Mouse (Mus musculus) splenic B cell, adult 2 months (primary cell): Measurements from ENCODE around the gene Nckap5.

ENCODE experiments used
- DNase-seq: peaks from one replicate; pipeline ENCODE4 v3.0.0-alpha.2; 2011; ENCODE audit warnings: low read depth, low spot score
- H3K27me3 ChIP-seq: 2 replicates; pipeline ENCODE4 v1.6.1; 2012; ENCODE audit warnings: mild to moderate bottlenecking, low read length, moderate library complexity, mixed read lengths; ENCODE audit not compliant: control insufficient read depth, poor library complexity, insufficient read depth, severe bottlenecking
- H3K36me3 ChIP-seq: 2 replicates; pipeline ENCODE4 v1.6.1; 2012; ENCODE audit warnings: mild to moderate bottlenecking, low read length, moderate library complexity, mixed read lengths; ENCODE audit not compliant: control insufficient read depth, poor library complexity, insufficient read depth, severe bottlenecking

The Nckap5 gene

DNA sequence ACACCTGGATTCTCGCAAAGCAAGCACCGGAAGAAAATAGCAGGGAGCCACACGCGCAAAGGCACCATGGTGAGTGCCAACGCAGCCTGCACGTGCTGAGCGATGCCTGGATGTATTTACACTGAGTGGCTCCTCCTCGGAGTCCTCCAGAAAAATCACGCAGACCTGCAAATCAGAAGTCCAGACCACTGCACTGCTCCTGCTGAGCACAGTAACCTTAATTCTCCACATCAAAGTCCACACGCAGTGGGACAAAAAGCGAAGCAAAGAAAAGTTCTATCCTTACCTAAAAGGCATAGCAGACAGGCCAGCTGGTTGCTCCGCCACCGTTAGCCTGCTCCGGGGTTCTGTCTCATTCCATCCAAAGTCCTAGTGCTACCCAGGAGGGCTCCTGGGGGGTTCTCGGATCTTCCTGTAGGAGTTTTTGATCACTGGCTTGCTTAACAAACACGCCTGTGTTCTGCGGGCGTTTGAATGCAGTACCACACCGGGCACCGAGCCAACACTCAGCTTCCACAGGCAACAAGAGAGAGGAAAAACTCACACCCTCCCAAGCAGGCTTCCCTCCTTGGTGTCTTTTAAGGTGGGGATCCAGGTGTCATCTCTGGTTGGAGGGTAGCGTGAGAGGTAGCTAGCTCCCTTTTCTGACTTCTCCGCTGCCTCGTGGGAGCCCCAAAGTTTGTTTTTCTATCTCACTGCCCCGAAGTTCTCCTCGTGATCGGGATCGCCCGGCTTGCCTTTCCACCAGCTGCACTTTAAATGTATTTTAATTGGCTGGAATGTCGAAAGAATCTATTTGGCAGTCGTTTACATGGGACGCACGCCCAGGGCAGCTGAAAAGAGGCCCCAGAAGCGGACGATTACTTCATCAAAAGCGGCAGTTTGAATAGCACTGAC is at the start of gene Nckap5:
Gene Nckap5 (minus strand): TSS at position 769 of the 897 bp plus-strand sequence.
- H3K27me3 ChIP-seq: no peaks in the 10 kb centered on the region
- DNase-seq: no peak
- no peaks in the 10 kb centered on the region for H3K36me3 ChIP-seq

DNA sequence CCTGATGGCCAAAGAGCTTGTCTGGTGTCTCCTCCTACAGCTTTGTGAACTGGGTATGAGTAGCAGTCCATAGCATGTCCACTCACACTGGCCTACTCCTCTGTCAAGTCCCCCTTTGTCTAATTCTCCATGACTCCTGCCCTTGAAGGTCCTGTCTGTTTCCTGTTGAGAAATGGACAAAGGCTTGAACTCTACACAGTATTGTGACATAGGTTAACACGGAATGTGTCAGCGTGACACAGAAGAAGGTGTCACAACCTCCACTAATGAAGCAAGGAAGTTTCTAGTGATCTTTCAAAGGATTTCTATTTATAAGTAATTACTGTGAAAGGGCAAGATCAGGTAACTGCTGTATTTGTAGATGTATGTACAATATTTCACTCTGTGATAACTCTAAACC is 46.9 kb upstream of the Nckap5 start:
- no peaks in the 10 kb centered on the region for H3K36me3 ChIP-seq
- no peaks in the 10 kb centered on the region for H3K27me3 ChIP-seq
- no peak for DNase-seq

DNA sequence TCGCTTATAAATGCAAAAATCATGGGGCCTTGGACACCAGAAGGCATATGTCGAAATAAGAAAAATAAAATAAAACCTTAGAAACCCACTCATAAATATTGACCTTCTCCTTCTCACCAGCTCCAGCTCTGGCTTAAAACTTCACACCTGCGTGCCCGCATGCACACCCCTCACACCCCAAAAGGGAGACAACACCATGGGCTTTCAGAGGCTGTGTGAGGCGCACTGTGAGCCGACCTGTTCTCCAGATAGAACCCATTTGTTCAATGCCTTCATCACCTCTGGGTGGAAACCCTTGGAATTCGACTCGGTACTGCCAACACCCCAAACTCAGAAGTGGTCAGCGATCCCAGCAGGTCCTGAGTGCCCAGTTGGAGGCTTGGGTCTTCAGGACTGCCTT is 37.8 kb upstream of the Nckap5 start:
- no peaks in the 10 kb centered on the region for H3K27me3 ChIP-seq
- no peaks in the 10 kb centered on the region for H3K36me3 ChIP-seq
- no peak for DNase-seq

- Histone ChIP-seq H3K36me3 (no peaks in the 10 kb centered on the region), H3K27me3 (no peaks in the 10 kb centered on the region)
- no peak for DNase-seq
Measured at GRCm38 (mm10) chr1:126867912-126868311, 37.3 kb upstream of the Nckap5 start.

DNA sequence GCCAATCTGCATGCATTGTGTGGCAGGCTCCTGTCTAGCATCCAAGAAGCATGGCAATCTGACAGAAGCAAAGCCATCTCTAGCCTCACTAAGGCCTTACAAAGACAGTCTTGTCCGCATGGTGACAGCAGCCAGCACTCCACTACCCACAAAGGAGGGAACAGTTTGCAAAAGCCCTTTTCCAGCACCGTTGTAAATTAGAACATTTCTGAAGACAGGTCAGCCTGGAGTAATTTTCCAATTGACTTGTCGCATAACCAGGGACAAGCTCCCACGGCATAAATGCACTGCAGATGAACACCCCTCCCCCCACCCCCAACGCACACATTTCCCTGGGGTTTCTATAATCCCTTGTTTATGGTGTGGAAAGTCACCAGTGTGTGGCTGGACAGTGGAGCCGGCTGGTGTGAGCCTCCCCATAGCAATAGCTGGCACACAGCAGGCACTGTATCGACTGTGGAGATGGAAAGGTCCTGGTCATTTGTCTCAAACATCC is 35.0 kb upstream of the Nckap5 start:
- no peaks in the 10 kb centered on the region for H3K27me3 ChIP-seq
- DNase-seq: no peak
- H3K36me3 ChIP-seq: no peaks in the 10 kb centered on the region

GRCm38 (mm10) chr1:126861816-126862215 is 31.2 kb upstream of the Nckap5 start:
- no peaks in the 10 kb centered on the region for H3K36me3 ChIP-seq

DNA sequence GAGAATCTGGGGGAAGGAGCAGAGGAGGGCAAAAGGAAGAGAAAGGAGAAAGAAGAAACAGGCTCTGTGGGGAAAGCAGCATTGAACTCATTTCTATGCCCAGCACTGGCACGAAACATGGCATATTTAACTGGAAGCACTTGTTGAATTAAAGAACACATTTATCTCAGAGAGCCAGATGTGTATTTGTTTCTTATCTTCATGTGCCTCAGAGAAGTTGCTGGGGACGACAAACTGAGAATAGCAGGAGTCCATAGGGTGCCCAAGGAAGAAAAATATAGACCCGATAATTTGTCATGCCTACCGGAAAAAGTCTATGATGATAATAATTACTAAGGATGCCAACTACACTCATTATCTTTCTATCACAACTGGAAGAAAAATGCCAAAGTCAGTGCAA is 29.9 kb upstream of the Nckap5 start:
- Histone ChIP-seq H3K27me3 (no peaks in the 10 kb centered on the region), H3K36me3 (no peaks in the 10 kb centered on the region)
- DNase-seq: no peak

More at GRCm38 (mm10) chr1:126861816-126862215, 31.2 kb upstream of the Nckap5 start:
- DNase-seq: no peak
- no peaks in the 10 kb centered on the region for H3K27me3 ChIP-seq

DNA sequence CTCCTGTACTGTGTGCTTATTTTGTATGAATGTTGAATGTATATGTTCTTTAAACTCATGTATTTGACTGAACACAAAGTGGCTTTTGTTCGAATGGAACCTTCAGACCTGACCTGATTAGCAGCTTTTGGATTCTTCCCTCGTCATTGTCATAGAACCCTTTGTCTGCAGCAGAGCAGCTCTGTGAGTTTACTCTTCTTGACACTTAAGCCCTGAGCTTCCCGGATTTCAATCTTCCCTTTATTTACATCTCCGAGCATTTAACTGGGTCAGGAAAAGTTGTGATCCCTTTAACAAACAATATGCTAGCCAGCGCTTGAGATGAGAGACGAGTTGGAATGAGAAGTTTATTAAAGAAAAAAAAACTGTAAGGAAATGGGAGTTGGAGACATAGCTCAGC is 18.9 kb upstream of the Nckap5 start:
- H3K36me3 ChIP-seq: no peaks in the 10 kb centered on the region
- DNase-seq: no peak
- H3K27me3 ChIP-seq: no peaks in the 10 kb centered on the region

DNA sequence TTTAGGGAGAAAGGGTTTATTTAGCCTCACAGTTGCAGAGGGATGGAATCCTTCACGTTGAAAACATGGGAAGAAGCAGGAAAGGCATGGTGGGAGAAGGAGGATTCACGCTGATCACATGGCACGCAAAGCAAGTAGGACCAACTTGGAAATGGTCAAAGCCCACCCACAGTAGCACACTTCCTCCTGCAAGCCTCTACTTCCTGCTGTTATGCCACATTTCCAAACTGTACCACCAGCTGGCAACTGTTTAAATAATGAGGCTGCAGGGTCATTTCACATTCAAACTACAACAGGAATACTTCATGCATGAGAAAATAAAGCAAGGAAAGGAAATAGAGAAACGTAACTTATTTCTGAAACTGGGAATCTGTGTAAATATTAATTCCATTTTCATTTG is 15.7 kb upstream of the Nckap5 start:
- no peaks in the 10 kb centered on the region for H3K27me3 ChIP-seq
- no peak for DNase-seq
- no peaks in the 10 kb centered on the region for H3K36me3 ChIP-seq

DNA sequence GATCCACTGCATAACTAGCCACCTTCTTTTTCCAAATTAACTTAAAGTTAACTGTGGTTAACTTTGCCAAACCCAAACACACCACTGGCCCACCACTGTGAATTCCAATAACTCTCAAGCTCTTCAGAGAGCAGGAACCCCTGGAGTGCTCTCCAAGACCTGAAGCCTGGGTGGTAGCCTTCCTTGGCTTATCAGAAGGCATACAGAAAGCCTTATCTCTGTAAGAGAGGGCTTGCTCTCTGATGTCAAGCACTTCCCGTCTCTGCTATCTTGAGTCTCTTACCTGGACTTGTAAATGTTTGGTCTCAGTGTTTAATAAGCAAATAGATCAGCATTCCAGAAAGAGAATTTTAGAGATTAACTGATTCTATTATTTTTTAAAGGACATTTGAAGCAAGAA is 2.3 kb upstream of the Nckap5 start:
- Histone ChIP-seq H3K27me3 (no peaks in the 10 kb centered on the region), H3K36me3 (no peaks in the 10 kb centered on the region)
- DNase-seq: no peak

- DNase-seq: no peak
- no peaks in the 10 kb centered on the region for H3K27me3 ChIP-seq
Measured at GRCm38 (mm10) chr1:126829031-126829430, 1.6 kb downstream of the Nckap5 start.

GRCm38 (mm10) chr1:126824841-126825240 is 5.8 kb downstream of the Nckap5 start:
- DNase-seq: no peak
- Histone ChIP-seq H3K36me3 (no peaks in the 10 kb centered on the region), H3K27me3 (no peaks in the 10 kb centered on the region)

More at GRCm38 (mm10) chr1:126829031-126829430, 1.6 kb downstream of the Nckap5 start:
- no peaks in the 10 kb centered on the region for H3K36me3 ChIP-seq

DNA sequence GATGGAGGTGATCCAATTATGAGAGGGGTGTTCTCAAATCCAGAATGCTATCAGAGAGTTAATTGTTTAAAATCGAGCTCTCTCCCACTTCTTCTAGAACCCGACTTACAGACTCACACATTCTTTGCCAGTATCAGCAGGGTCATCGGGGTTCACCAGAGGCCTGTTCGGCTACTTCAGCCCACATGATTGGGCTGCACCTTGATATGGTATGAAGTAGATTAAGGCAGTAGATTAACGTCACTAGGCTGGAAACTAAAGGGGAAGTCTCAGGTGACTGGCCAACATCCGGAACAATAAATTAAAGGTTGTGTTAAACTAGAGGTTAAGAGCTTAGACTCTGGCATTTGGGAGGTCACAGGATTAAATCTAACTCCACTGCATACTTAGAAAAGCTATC is 8.4 kb downstream of the Nckap5 start:
- Histone ChIP-seq H3K36me3 (no peaks in the 10 kb centered on the region), H3K27me3 (no peaks in the 10 kb centered on the region)
- DNase-seq: no peak

- peak; percentile 77 for DNase-seq
- H3K36me3 ChIP-seq: no peaks in the 10 kb centered on the region
- H3K27me3 ChIP-seq: no peaks in the 10 kb centered on the region
Measured at GRCm38 (mm10) chr1:126817381-126818034, 13.1 kb downstream of the Nckap5 start.

DNA sequence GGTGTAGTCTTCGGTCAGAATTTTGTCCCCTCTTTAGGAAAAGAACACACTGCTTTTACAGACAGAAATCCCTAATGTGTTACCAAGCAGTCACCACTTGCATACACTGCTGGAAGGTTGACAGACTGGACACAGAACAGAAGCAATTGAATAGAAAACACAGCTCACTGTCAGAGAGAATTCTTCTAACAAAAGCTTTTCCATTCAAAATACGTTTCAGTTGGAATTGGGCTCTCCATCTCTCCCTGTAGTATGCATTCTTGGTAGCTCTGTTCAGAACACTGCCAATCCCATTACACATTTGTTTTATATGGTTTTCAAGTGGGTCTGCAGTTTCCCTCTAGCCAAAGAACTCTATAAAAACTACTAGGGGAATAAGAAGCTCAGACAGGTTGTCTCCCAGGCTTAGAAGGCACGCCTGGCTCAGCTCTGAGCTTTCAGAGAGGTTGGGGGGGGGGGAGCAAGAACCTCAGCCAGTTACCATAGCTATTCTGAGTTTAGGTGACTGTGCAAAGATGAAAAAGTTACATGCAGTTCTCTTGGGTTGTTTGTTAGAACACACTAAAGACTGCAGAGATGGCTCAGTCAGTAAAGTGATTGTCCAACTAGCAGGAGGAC is 23.5 kb downstream of the Nckap5 start:
- Histone ChIP-seq H3K36me3 (no peaks in the 10 kb centered on the region), H3K27me3 (no peaks in the 10 kb centered on the region)
- DNase-seq: no peak
